Mouse (Mus musculus) midbrain, embryonic 14.5 days (tissue): Measurements from ENCODE around the gene Gm2174. TPM values are rescaled to one million over a fixed set of nuclear protein-coding genes. Genes with fewer than 3 reads are reported as not detected.

Experiments
- ATAC-seq: fragments of 200-750 bp; cut with Nextera tagmentation; 2 replicates; pipeline ENCODE4 v1.8.0; 2017; ENCODE audit warnings: moderate number of reproducible peaks, moderate library complexity; ENCODE audit not compliant: low FRiP score, low TSS enrichment
- DNase-seq: peaks from one replicate; pipeline ENCODE4 v3.0.0-alpha.2; 2015
- H3K27ac ChIP-seq: fragments of 300-500 bp; sonication (generic); replicated peaks from 2 replicates; pipeline ENCODE4 v1.5.1; 2014; ENCODE audit warnings: mild to moderate bottlenecking, low read depth, low read length, moderate library complexity
- H3K27me3 ChIP-seq: fragments of 300-500 bp; sonication (generic); 2 replicates; pipeline ENCODE4 v1.6.1; 2014; ENCODE audit warnings: low read length, control low read depth, mixed read lengths; ENCODE audit not compliant: control insufficient read depth, insufficient read depth
- H3K36me3 ChIP-seq: fragments of 300-500 bp; sonication (generic); 2 replicates; pipeline ENCODE4 v1.6.1; 2014; ENCODE audit warnings: low read length, control low read depth; ENCODE audit not compliant: control insufficient read depth, insufficient read depth
- H3K4me1 ChIP-seq: fragments of 300-500 bp; sonication (generic); 2 replicates; pipeline ENCODE4 v1.6.1; 2014; ENCODE audit warnings: mild to moderate bottlenecking, antibody characterized with exemption, low read length, control low read depth; ENCODE audit not compliant: control insufficient read depth, insufficient read depth
- H3K4me2 ChIP-seq: fragments of 300-500 bp; sonication (generic); 2 replicates; pipeline ENCODE4 v1.6.1; 2014; ENCODE audit warnings: mild to moderate bottlenecking, low read length, moderate library complexity
- H3K4me3 ChIP-seq: fragments of 300-500 bp; sonication (generic); replicated peaks from 2 replicates; pipeline ENCODE4 v1.5.1; 2014; ENCODE audit warnings: low read depth, low read length
- H3K9ac ChIP-seq: fragments of 300-500 bp; sonication (generic); replicated peaks from 2 replicates; pipeline ENCODE4 v1.6.1; 2014; ENCODE audit warnings: mild to moderate bottlenecking, low read length, moderate library complexity
- H3K9me3 ChIP-seq: fragments of 300-500 bp; sonication (generic); 2 replicates; pipeline ENCODE4 v1.6.1; 2016; ENCODE audit warnings: low read length, control low read depth, mixed read lengths; ENCODE audit not compliant: control insufficient read depth
- WGBS: fragments of 180-500 bp; shearing (Covaris S2); extraction: QIAGEN DNeasy Blood & Tissue Kit; methylation state at CpG from one replicate; pipeline ENCODE4 v1.1.7; 2014; 5-methylcytosine and 5-hydroxymethylcytosine counted together
- polyA plus RNA-seq: library from polyadenylated mRNA; unstranded; fragments of >200 nt; fragmentation: Nextera tagmentation; extraction: Ambion mirVana; gene quantifications from 2 replicates; pipeline ENCODE4 v1.2.1, GENCODE M21; 2014

Gene Gm2174
- 1.5 and 1.9 TPM in 2 replicates for polyA plus RNA-seq

- 75% methylated on average over 4 of the region's 4 CpGs for WGBS
- Histone ChIP-seq H3K27me3 (no peaks in the 10 kb centered on the region), H3K4me3 (no peak within 1 kb of the TSS), H3K4me1 (no peaks in the 10 kb centered on the region), H3K27ac (no peak within 1 kb of the TSS), H3K36me3 (no peaks in the 10 kb centered on the region), H3K4me2 (no peak within 1 kb of the TSS), H3K9ac (no peak within 1 kb of the TSS), H3K9me3 (no peaks in the 10 kb centered on the region; the same call in 1 of the 2 replicates)
- DNase-seq, result no peak
- no peak for ATAC-seq
Measured at GRCm38 (mm10) chrX:56447524-56448015, at the start of gene Gm2174. Gene Gm2174 (plus strand): TSS chrX:56447965.

GRCm38 (mm10) chrX:56404646-56405045, 43.1 kb upstream of the Gm2174 start:
- no peak for ATAC-seq
- no peak overlapping the region for H3K27ac ChIP-seq
- no peaks in the 10 kb centered on the region for H3K4me1 ChIP-seq
- H3K27me3 ChIP-seq, result no peaks in the 10 kb centered on the region
- H3K4me2 ChIP-seq, result no peak overlapping the region
- H3K9me3 ChIP-seq, result no peaks in the 10 kb centered on the region
- H3K36me3 ChIP-seq, result no peaks in the 10 kb centered on the region
- H3K9ac ChIP-seq, result no peak overlapping the region
- DNase-seq, result no peak
- 25% methylated on average over 2 of the region's 2 CpGs for WGBS
- H3K4me3 ChIP-seq, result no peak overlapping the region

GRCm38 (mm10) chrX:56405482-56405881, 42.3 kb upstream of the Gm2174 start:
- Histone ChIP-seq H3K4me2 (no peak overlapping the region), H3K4me1 (no peaks in the 10 kb centered on the region), H3K9ac (no peak overlapping the region), H3K27ac (no peak overlapping the region), H3K9me3 (no peaks in the 10 kb centered on the region), H3K4me3 (no peak overlapping the region), H3K27me3 (no peaks in the 10 kb centered on the region), H3K36me3 (no peaks in the 10 kb centered on the region)
- DNase-seq (no peak), ATAC-seq (no peak)
- WGBS, result 79% methylated on average over 1 of the region's 1 CpGs

GRCm38 (mm10) chrX:56406128-56406527, 41.6 kb upstream of the Gm2174 start:
- ATAC-seq (no peak), DNase-seq (no peak)
- no peak overlapping the region for H3K4me3 ChIP-seq
- no peaks in the 10 kb centered on the region for H3K4me1 ChIP-seq
- H3K4me2 ChIP-seq, result no peak overlapping the region
- no peaks in the 10 kb centered on the region for H3K27me3 ChIP-seq
- H3K9me3 ChIP-seq, result no peaks in the 10 kb centered on the region
- no peak overlapping the region for H3K27ac ChIP-seq
- no peak overlapping the region for H3K9ac ChIP-seq
- WGBS, result 80% methylated on average over 5 of the region's 5 CpGs
- no peaks in the 10 kb centered on the region for H3K36me3 ChIP-seq

GRCm38 (mm10) chrX:56416277-56416676, 31.5 kb upstream of the Gm2174 start:
- H3K27ac ChIP-seq, result no peak overlapping the region
- no peaks in the 10 kb centered on the region for H3K9me3 ChIP-seq
- H3K4me2 ChIP-seq, result no peak overlapping the region
- H3K4me3 ChIP-seq, result no peak overlapping the region
- H3K27me3 ChIP-seq, result no peaks in the 10 kb centered on the region
- H3K9ac ChIP-seq, result no peak overlapping the region
- no peak for ATAC-seq
- H3K4me1 ChIP-seq, result no peaks in the 10 kb centered on the region
- H3K36me3 ChIP-seq, result no peaks in the 10 kb centered on the region
- DNase-seq, result no peak
- 76% methylated on average over 3 of the region's 3 CpGs for WGBS

- Histone ChIP-seq H3K4me1 (no peaks in the 10 kb centered on the region), H3K4me2 (no peak overlapping the region), H3K9ac (no peak overlapping the region), H3K27me3 (no peaks in the 10 kb centered on the region), H3K4me3 (no peak overlapping the region), H3K27ac (no peak overlapping the region), H3K36me3 (no peaks in the 10 kb centered on the region), H3K9me3 (no peaks in the 10 kb centered on the region)
- DNase-seq (no peak), ATAC-seq (no peak)
- WGBS, result 72% methylated on average over 4 of the region's 4 CpGs
Measured at GRCm38 (mm10) chrX:56417541-56417940, 30.2 kb upstream of the Gm2174 start.

GRCm38 (mm10) chrX:56430601-56431000, 17.2 kb upstream of the Gm2174 start:
- WGBS, result 36% methylated on average over 2 of the region's 2 CpGs
- no peak overlapping the region for H3K4me3 ChIP-seq

GRCm38 (mm10) chrX:56435758-56436283, 11.9 kb upstream of the Gm2174 start:
- ATAC-seq (no peak), DNase-seq (no peak)
- Histone ChIP-seq H3K4me1 (no peaks in the 10 kb centered on the region), H3K27ac (no peak overlapping the region), H3K27me3 (no peaks in the 10 kb centered on the region), H3K4me3 (no peak overlapping the region), H3K9me3 (no peaks in the 10 kb centered on the region), H3K9ac (no peak overlapping the region), H3K4me2 (no peak overlapping the region), H3K36me3 (no peaks in the 10 kb centered on the region)
- WGBS, result 81% methylated on average over 7 of the region's 7 CpGs

More at GRCm38 (mm10) chrX:56430601-56431000, 17.2 kb upstream of the Gm2174 start:
- Histone ChIP-seq H3K9ac (no peak overlapping the region), H3K27me3 (no peaks in the 10 kb centered on the region), H3K36me3 (no peaks in the 10 kb centered on the region), H3K4me2 (no peak overlapping the region), H3K4me1 (no peaks in the 10 kb centered on the region), H3K27ac (no peak overlapping the region), H3K9me3 (no peaks in the 10 kb centered on the region)
- DNase-seq (no peak), ATAC-seq (no peak)
